Mouse (Mus musculus) lung, postnatal 0 days (tissue): ENCODE data around the gene Dnah11. TPM values are rescaled to one million over a fixed set of nuclear protein-coding genes. Genes with fewer than 3 reads are reported as not detected.

Experiments used
- ATAC-seq: fragments of 200-750 bp; cut with Nextera tagmentation; 2 replicates; pipeline ENCODE4 v1.8.0; 2017; ENCODE audit warnings: moderate library complexity
- DNase-seq: peaks from one replicate; pipeline ENCODE4 v3.0.0-alpha.2; 2016; ENCODE audit warnings: low spot score
- H3K27ac ChIP-seq: fragments of 300-500 bp; sonication (generic); 2 replicates; pipeline ENCODE4 v1.5.1; 2014; ENCODE audit warnings: antibody characterized with exemption, mild to moderate bottlenecking, low read length, mixed read lengths
- H3K27me3 ChIP-seq: fragments of 300-500 bp; sonication (generic); replicated peaks from 2 replicates; pipeline ENCODE4 v1.6.1; 2014; ENCODE audit warnings: low read length, mixed read lengths; ENCODE audit not compliant: insufficient read depth
- H3K36me3 ChIP-seq: fragments of 300-500 bp; sonication (generic); 2 replicates; pipeline ENCODE4 v1.6.1; 2014; ENCODE audit warnings: low read length, mixed read lengths; ENCODE audit not compliant: insufficient read depth
- H3K4me1 ChIP-seq: fragments of 300-500 bp; sonication (generic); 2 replicates; pipeline ENCODE4 v1.6.1; 2014; ENCODE audit warnings: antibody characterized with exemption, low read depth, low read length, mixed read lengths; ENCODE audit not compliant: insufficient read depth
- H3K4me2 ChIP-seq: fragments of 300-500 bp; sonication (generic); replicated peaks from 2 replicates; pipeline ENCODE4 v1.6.1; 2014; ENCODE audit warnings: low read depth, mild to moderate bottlenecking, low read length, moderate library complexity, mixed read lengths
- H3K4me3 ChIP-seq: fragments of 300-500 bp; sonication (generic); 2 replicates; pipeline ENCODE4 v1.5.1; 2014; ENCODE audit warnings: low read depth, low read length
- H3K9ac ChIP-seq: fragments of 300-500 bp; sonication (generic); replicated peaks from 2 replicates; pipeline ENCODE4 v1.6.1; 2014; ENCODE audit warnings: low read depth, mild to moderate bottlenecking
- H3K9me3 ChIP-seq: fragments of 300-500 bp; sonication (generic); 2 replicates; pipeline ENCODE4 v1.6.1; 2016; ENCODE audit warnings: low read length, mixed read lengths
- CTCF ChIP-seq: IDR thresholded peaks from 2 replicates; pipeline ENCODE4 v1.5.1; 2016; ENCODE audit warnings: antibody characterized with exemption, mild to moderate bottlenecking
- EP300 ChIP-seq: IDR thresholded peaks from 2 replicates; pipeline ENCODE4 v1.6.1; 2016; ENCODE audit warnings: antibody characterized with exemption, mild to moderate bottlenecking, control low read depth
- WGBS: fragments of 180-500 bp; shearing (Covaris S2); extraction: QIAGEN DNeasy Blood & Tissue Kit; methylation state at CpG from one replicate; pipeline ENCODE4 v1.1.7; 2014; 5-methylcytosine and 5-hydroxymethylcytosine counted together
- polyA plus RNA-seq: library from polyadenylated mRNA; unstranded; fragments of >200 nt; fragmentation: Nextera tagmentation; extraction: Ambion mirVana; gene quantifications from 2 replicates; pipeline ENCODE4 v1.2.1, GENCODE M21; 2015

The Dnah11 gene
- polyA plus RNA-seq, 1 experiment from 2014 or later = 0.51 TPM

- DNase-seq = peak; percentile 64
- no peak overlapping the region for H3K4me3 ChIP-seq
- peak; percentile 95 for TF ChIP-seq CTCF
- TF ChIP-seq EP300 = no peak
- no peaks in the 10 kb centered on the region for H3K27me3 ChIP-seq
- no peaks in the 10 kb centered on the region for H3K4me1 ChIP-seq
- H3K36me3 ChIP-seq = no peaks in the 10 kb centered on the region
- 17% methylated on average over 6 of the region's 6 CpGs for WGBS
- H3K9me3 ChIP-seq = no peaks in the 10 kb centered on the region
- no peak for ATAC-seq
- H3K4me2 ChIP-seq = no peak overlapping the region
- no peak overlapping the region for H3K27ac ChIP-seq
- no peak overlapping the region for H3K9ac ChIP-seq
These were observed 345.5 kb downstream of the Dnah11 start for GRCm38 (mm10) chr12:117853316-117853715.

GRCm38 (mm10) chr12:117850472-117850871 is 348.4 kb downstream of the Dnah11 start:
- Histone ChIP-seq H3K9me3 (no peaks in the 10 kb centered on the region), H3K4me2 (no peak overlapping the region), H3K27ac (no peak overlapping the region), H3K27me3 (no peaks in the 10 kb centered on the region), H3K4me3 (no peak overlapping the region), H3K4me1 (no peaks in the 10 kb centered on the region), H3K36me3 (no peaks in the 10 kb centered on the region), H3K9ac (no peak overlapping the region)
- TF ChIP-seq EP300 = no peak
- no peak for TF ChIP-seq CTCF
- no peak for DNase-seq
- ATAC-seq = no peak
- 54% methylated on average over 10 of the region's 10 CpGs for WGBS

- no peak for ATAC-seq
These were observed 350.2 kb downstream of the Dnah11 start for GRCm38 (mm10) chr12:117848621-117849020.

GRCm38 (mm10) chr12:117844917-117845316 is 353.9 kb downstream of the Dnah11 start:
- no peak overlapping the region for H3K27ac ChIP-seq
- no peak overlapping the region for H3K4me2 ChIP-seq
- H3K27me3 ChIP-seq = no peaks in the 10 kb centered on the region
- TF ChIP-seq EP300 (no peak), CTCF (no peak)
- no peak overlapping the region for H3K9ac ChIP-seq
- no peak for DNase-seq
- no peaks in the 10 kb centered on the region for H3K9me3 ChIP-seq
- no peak for ATAC-seq
- H3K4me3 ChIP-seq = no peak overlapping the region
- H3K4me1 ChIP-seq = peaks cover 5% of the 10 kb centered on the region; the same call in 1 of the 2 replicates
- H3K36me3 ChIP-seq = no peaks in the 10 kb centered on the region
- 33% methylated on average over 2 of the region's 2 CpGs for WGBS

More at GRCm38 (mm10) chr12:117848621-117849020, 350.2 kb downstream of the Dnah11 start:
- H3K36me3 ChIP-seq = no peaks in the 10 kb centered on the region
- H3K27me3 ChIP-seq = no peaks in the 10 kb centered on the region
- H3K9me3 ChIP-seq = no peaks in the 10 kb centered on the region
- DNase-seq = no peak
- no peak overlapping the region for H3K27ac ChIP-seq
- no peak for TF ChIP-seq EP300
- TF ChIP-seq CTCF = no peak
- H3K4me1 ChIP-seq = no peaks in the 10 kb centered on the region
- WGBS = 92% methylated on average over 6 of the region's 6 CpGs
- H3K4me2 ChIP-seq = no peak overlapping the region
- no peak overlapping the region for H3K4me3 ChIP-seq
- H3K9ac ChIP-seq = no peak overlapping the region

GRCm38 (mm10) chr12:117844075-117844408 is 354.8 kb downstream of the Dnah11 start:
- no peak for TF ChIP-seq EP300
- TF ChIP-seq CTCF = no peak
- Histone ChIP-seq H3K4me2 (peak overlapping the region; percentile 100), H3K27me3 (no peaks in the 10 kb centered on the region), H3K36me3 (no peaks in the 10 kb centered on the region), H3K4me3 (peak overlapping the region; percentile 64), H3K27ac (no peak overlapping the region), H3K9ac (peak overlapping the region; percentile 58), H3K9me3 (no peaks in the 10 kb centered on the region), H3K4me1 (peaks cover 5% of the 10 kb centered on the region; the same call in 1 of the 2 replicates)
- ATAC-seq (no peak), DNase-seq (no peak)
- 2% methylated on average over 15 of the region's 15 CpGs for WGBS

DNA sequence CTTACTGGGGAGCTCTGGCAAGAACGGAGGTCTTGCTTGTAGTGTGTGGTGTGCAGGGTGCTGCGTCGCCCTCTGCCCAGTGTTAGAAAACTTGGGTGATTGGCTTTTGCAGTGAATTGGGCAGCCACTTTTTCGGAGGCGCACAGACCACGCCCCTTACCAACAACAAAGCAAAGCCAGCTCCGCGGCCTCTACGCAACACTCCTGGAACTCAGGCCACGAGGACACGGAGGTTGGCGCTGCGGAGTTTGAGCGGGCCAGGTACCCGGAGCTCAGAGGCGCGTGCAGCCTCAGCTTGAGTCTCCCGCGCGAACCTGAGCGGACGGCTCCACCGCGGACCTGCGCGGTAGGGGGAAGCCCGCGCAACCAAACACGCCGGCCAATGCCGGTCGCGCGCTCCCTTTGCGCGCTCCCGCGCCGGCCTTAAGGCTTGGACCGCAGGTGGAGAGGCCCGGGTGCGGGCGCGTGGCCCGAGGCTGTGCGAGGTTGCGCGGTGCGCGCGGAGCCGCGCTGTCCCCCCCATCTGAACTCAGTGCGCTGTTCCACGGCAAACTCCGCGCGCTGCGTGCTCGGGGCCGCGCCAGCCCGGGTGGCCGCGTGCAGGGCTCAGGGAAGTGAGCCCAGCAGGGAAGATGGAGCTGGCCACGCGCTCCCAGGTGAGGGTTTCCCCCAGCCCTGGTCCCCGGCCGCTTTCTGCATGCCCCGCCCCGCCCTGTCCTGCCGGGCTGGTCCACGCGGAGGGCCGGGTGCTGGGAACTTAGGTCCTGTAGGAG is 355.4 kb downstream of the Dnah11 start:
- H3K4me3 ChIP-seq = peak overlapping the region; percentile 64
- peak overlapping the region; percentile 100 for H3K4me2 ChIP-seq
- H3K4me1 ChIP-seq = peaks cover 5% of the 10 kb centered on the region; the same call in 1 of the 2 replicates
- peak overlapping the region; percentile 58 for H3K9ac ChIP-seq
- H3K9me3 ChIP-seq = no peaks in the 10 kb centered on the region
- TF ChIP-seq EP300 (no peak), CTCF (no peak)
- no peak overlapping the region for H3K27ac ChIP-seq
- H3K27me3 ChIP-seq = no peaks in the 10 kb centered on the region
- DNase-seq (peak; percentile 68), ATAC-seq (peak; percentile 94)
- under 1% methylated on average over 58 of the region's 75 CpGs for WGBS
- H3K36me3 ChIP-seq = no peaks in the 10 kb centered on the region

GRCm38 (mm10) chr12:117842676-117843075 is 356.2 kb downstream of the Dnah11 start:
- no peak for TF ChIP-seq EP300
- no peak for TF ChIP-seq CTCF
- no peaks in the 10 kb centered on the region for H3K36me3 ChIP-seq
- DNase-seq (no peak), ATAC-seq (no peak)
- H3K9me3 ChIP-seq = no peaks in the 10 kb centered on the region
- H3K27ac ChIP-seq = no peak overlapping the region
- no peak overlapping the region for H3K9ac ChIP-seq
- WGBS = 90% methylated on average over 1 of the region's 1 CpGs
- peaks cover 5% of the 10 kb centered on the region; the same call in 1 of the 2 replicates for H3K4me1 ChIP-seq
- H3K4me2 ChIP-seq = no peak overlapping the region
- no peak overlapping the region for H3K4me3 ChIP-seq
- H3K27me3 ChIP-seq = no peaks in the 10 kb centered on the region
